Mouse (Mus musculus) heart, postnatal 36 days (tissue): ENCODE data around the gene Uvrag. TPM values are rescaled to one million over a fixed set of nuclear protein-coding genes. Genes with fewer than 3 reads are reported as not detected.

ENCODE experiments used
- DNase-seq, 2 experiments: peaks; one replicate each; pipeline ENCODE4 v3.0.0; 2021 to 2022
- intact Hi-C: fragments of 180-260 bp; cut with DNase I; formaldehyde crosslinking; loops from one replicate; pipeline ENCODE4 v1.15.1; 2025
- total RNA-seq, 2 experiments: library from RNA; stranded (reverse); gene quantifications; 2 replicates each; pipeline ENCODE4 v1.2.3; 2021

The Uvrag gene
- total RNA-seq, 2 experiments from 2014 or later = 21.6 to 28.6 TPM

DNA sequence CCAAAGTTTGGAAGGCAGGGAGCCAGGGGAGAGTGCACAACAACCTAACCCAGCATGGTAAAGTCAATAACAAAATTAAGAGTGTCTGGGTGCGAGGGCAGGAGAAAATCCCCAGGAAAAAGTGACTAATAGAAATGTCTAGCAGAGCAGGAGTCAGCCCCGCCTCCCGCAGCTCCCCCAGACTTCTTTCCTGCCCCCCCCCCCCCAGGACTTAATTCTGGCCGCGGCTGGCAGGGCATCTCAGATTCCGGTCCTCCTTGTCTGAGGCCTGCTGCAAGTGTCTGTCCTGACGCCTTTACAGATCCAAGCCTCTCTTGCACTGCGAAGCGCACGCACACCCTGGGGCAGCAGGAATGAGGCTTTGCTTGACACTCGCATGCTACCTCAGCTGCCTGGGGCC, 182.8 kb downstream of the Uvrag start:
- no peak for DNase-seq
- intact Hi-C loops = no loop called here

- DNase-seq = no peak
- intact Hi-C loops = no loop called here
Measured at GRCm38 (mm10) chr7:98957111-98957741, 183.7 kb downstream of the Uvrag start.

- no peak for DNase-seq
- intact Hi-C loops = no loop called here
Measured at GRCm38 (mm10) chr7:98956609-98957008, 184.3 kb downstream of the Uvrag start.

DNA sequence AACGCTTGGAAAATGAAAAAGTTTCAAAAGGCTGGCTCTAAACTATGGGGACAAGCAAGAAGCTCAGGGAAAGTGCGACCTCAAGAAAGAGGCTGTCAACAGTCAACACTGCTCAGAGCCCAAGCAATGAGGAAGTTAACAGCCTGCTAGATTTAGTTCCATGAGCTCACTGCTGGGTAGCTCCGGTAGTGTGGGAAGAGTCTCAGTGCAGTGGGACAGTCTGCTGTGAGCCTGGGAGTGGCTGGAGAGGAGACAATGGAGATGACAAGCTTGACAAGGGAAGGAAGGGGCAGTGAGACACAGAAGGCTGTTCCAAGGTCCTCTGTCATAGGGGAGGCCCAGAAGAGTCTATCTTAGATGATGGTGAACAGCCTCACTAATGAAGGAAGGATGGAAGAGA, 187.3 kb downstream of the Uvrag start:
- DNase-seq = no peak
- intact Hi-C loops = no loop called here

DNA sequence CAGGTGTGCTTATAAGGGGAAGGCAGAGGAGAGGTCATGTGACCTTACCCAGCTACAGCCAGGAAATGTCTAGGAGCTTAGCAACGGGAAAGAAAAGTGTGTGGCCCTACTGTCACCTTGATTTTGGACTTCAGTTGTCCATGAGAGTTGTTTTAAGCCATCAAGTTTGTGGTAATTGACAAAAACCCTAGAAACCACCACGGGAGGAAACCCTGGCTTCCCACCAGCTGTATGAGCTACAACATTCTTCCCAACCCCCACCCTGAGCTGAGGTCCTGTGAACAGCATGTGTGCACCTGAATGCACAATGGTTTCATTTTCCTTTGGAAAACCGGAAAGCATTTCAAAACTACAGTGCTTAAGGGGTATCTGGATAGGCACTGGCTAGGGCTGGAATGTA, 196.0 kb downstream of the Uvrag start:
- DNase-seq = no peak
- intact Hi-C loops = no loop called here

GRCm38 (mm10) chr7:98943687-98944086, 197.3 kb downstream of the Uvrag start:
- intact Hi-C loops = no loop called here
- DNase-seq = no peak

- DNase-seq = no peak
- intact Hi-C loops = no loop called here
Measured at GRCm38 (mm10) chr7:98942746-98943145, 198.2 kb downstream of the Uvrag start.

DNA sequence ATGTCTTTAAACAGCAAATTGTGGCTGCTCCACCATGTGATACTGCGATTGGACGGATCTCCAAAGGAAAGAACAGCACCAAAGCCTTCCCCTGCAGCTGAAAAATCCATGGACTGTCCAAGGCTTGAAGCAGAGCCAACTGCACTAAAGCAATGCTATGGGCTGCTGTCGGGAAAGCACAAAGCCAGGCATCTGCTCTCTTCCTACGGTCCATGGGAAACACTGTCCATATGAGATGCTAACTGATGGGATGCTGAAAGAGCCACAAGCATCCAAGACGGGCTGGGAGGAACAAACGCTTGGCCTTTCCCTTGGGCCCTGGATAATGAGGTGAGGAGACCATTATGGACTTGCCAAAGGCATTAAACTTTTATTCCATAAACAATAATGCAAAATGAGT, 201.7 kb downstream of the Uvrag start:
- intact Hi-C loops = no loop called here

GRCm38 (mm10) chr7:98938621-98939020, 202.3 kb downstream of the Uvrag start:
- no peak for DNase-seq
- intact Hi-C loops = no loop called here

More for the DNA sequence above, 201.7 kb downstream of the Uvrag start:
- DNase-seq = no peak

DNA sequence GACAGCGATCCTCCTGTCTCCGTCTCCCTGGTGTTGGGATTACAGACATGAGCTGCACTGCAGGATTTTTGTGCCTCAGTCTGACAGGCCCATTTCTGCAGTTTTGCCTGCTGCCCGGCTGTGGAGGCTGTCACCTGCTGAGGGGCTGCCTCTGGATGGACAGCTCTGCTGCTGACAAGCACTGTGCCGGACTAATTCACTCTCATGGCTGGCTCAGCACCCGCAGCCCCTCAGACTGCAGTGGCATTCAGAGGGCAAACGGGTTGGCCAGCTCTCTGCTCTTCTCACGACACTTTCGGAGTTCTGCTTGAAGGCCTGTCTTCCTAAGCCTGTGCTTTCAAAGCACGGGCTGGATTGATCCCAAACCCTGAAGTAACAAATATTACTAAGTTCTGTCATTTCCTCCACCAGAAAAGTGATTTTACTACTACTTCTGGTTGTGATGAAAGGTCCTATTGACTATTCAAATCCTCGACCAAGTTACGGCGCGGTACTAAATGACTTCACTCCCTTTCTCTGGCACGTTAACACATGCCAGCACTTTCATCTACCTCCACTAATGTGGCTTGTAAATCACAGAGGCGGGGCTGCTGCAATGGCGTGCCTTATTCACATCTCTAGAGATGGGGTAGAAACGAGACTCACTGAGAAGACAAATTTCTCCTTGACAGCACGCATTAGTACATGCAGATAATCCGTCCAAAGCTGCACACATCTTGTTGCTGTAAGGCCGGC, 203.7 kb downstream of the Uvrag start:
- intact Hi-C loops = no loop called here
- no peak for DNase-seq

DNA sequence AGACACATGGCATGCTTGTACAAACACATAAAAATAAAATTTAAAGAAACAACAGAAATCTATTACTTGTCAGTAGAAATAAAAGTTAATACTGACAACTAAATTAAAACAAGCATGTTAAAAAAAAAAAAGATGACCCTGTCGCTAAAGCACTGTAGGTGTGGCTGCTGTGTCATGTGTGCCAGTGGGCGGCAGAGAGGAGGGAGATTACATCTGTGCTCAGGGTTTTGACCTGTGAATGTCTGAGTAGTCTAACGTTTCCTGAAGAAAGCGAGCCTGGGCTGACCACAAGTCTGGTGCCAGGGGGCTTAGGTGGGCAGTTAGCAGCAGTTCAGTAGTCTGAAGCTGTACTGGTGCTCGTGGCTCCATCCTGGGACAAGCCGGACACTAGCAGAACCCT, 205.2 kb downstream of the Uvrag start:
- DNase-seq = no peak
- intact Hi-C loops = no loop called here

- intact Hi-C loops = no loop called here
- DNase-seq = no peak
Measured at GRCm38 (mm10) chr7:98935193-98935592, 205.7 kb downstream of the Uvrag start.

GRCm38 (mm10) chr7:98928336-98929025, 212.5 kb downstream of the Uvrag start:
- peak in 1 of 2 experiments; percentile 34 for DNase-seq
- intact Hi-C loops = no loop called here

DNA sequence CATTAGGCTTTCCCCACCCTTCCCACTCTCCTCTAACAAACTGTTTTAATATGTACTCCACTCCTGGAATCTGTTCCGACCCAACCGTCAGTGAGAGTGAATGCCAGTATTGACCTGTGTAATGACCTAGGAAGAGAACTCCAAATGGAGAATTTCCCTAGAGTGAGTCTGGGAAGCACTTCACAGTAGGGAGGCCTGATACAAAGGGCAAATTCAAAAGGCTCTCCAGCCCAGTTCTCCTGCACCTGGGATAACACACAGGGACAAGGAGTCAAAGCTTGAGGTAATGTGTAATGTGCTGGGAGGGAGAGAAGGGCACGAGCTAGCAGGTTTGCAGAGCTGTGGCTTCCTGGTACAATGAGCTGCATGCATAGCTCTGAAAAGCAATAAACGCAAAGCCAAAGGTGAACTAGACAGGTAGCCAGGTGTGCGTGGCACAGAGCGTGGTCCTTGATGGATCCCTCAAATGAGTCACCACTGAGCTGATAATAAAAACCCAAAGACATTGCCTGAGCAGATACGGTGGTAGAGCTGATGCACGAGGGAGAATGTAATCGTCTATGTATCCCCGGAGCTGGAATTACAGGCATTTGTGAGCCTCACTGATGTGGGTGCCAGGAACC, 213.9 kb downstream of the Uvrag start:
- intact Hi-C loops = no loop called here
- no peak for DNase-seq

GRCm38 (mm10) chr7:98924380-98924869, 216.5 kb downstream of the Uvrag start:
- no peak for DNase-seq
- intact Hi-C loops = no loop called here

- intact Hi-C loops = no loop called here
- DNase-seq = no peak
Measured at GRCm38 (mm10) chr7:98922984-98923383, 218.0 kb downstream of the Uvrag start.

- no peak for DNase-seq
- intact Hi-C loops = no loop called here
Measured at GRCm38 (mm10) chr7:98917407-98917806, 223.5 kb downstream of the Uvrag start.

- no peak for DNase-seq
- intact Hi-C loops = no loop called here
Measured at GRCm38 (mm10) chr7:98916581-98916980, 224.4 kb downstream of the Uvrag start.

GRCm38 (mm10) chr7:98912953-98913360, 228.0 kb downstream of the Uvrag start:
- intact Hi-C loops = no loop called here
- DNase-seq = no peak

DNA sequence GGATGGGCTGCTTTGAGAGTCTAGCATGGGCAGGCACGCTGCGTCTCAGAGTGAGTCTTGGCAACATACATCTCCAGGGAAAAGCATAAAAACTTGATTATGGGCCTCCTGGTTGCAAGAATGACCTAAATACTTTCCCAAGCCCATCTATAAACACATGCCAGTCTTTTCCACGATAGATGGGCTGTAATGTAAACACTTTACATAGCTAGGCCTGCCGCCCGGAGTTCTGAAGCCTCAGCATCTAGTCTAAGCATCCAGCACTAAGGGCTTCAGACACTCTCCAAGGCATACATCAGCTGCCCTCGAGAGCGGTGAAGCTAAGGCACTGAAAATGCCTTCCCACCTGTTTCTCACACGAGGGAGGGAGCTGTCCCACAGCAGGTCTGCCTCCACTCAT, 229.7 kb downstream of the Uvrag start:
- no peak for DNase-seq
- intact Hi-C loops = no loop called here

DNA sequence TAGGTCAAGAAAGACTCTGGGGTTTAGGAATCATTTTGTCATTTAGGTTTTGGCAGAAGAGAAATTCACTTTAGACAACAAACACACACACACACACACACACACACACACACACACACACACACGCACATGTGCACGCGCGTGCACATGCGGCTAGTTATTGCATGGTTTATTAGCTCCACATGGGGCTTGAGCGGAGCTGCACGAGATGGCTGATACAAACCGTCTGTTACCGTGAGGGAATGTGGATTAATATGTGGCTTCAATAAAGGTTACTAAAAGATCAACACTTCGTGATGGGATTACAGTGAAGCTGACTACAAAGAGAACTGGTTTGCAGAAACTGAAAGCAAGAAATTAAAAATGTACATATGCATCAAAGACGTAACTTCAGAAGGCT, 230.2 kb downstream of the Uvrag start:
- intact Hi-C loops = no loop called here
- DNase-seq = no peak
